Mouse (Mus musculus): ENCODE results near the gene Gpn3.

DNA sequence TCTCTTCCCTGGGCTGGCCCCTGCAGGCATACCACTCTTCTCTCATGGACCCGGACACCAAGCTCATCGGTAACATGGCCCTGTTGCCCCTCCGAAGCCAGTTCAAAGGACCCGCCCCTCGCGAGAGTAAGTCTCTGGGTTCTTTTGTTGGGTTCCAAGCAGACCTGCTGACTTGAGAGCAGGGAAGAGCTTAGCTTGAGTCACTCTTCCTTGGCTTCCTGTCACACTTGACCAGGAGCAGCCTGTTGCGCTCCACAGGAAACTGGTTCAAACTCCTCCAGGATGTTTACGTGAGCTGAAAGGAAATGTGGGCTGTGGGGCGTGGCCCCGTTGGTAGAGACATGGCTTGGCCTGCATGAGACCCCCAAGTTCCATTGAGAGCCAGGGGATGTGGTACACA is 25.1 kb downstream of the Gpn3 start:
- TF ChIP-seq ETS1 (conservative IDR thresholded peaks at IDR 0.05; ENCODE audit: low read depth, low read length) = no peak
- no peak for TF ChIP-seq MYC (IDR thresholded peaks at IDR 0.05; ENCODE audit: low read depth, low read length)
- TF ChIP-seq CHD1 (IDR thresholded peaks at IDR 0.05; ENCODE audit: low read depth, low read length) = no peak
- TF ChIP-seq RCOR1 (conservative IDR thresholded peaks at IDR 0.05; ENCODE audit: low read depth, low read length) = no peak
- TF ChIP-seq UBTF (IDR thresholded peaks at IDR 0.05; ENCODE audit: low read depth, low read length) = no peak
- no peak for TF ChIP-seq POLR2A (IDR thresholded peaks at IDR 0.05; ENCODE audit: low read depth, low read length)
